Mouse (Mus musculus) heart, embryonic 11.5 days (tissue): Measurements from ENCODE around the gene Atxn3. TPM values are rescaled to one million over a fixed set of nuclear protein-coding genes. Genes with fewer than 3 reads are reported as not detected.
A peak's percentile ranks its signal among the peaks of the same experiment; 100 is the strongest.

Source experiments
- ATAC-seq: fragments of 200-750 bp; cut with Nextera tagmentation; replicated peaks from 2 replicates; pipeline ENCODE4 v1.8.0; 2017; ENCODE audit warnings: moderate library complexity; ENCODE audit not compliant: insufficient number of reproducible peaks, low FRiP score, low TSS enrichment
- H3K27ac ChIP-seq: fragments of 300-500 bp; sonication (generic); 2 replicates; pipeline ENCODE4 v1.5.1; 2014; ENCODE audit warnings: mild to moderate bottlenecking, low read depth, low read length
- H3K27me3 ChIP-seq: fragments of 300-500 bp; sonication (generic); 2 replicates; pipeline ENCODE4 v1.6.1; 2014; ENCODE audit warnings: mild to moderate bottlenecking, low read length, mixed read lengths; ENCODE audit not compliant: control insufficient read depth, insufficient read depth
- H3K36me3 ChIP-seq: fragments of 300-500 bp; sonication (generic); 2 replicates; pipeline ENCODE4 v1.6.1; 2014; ENCODE audit warnings: mild to moderate bottlenecking, low read length, moderate library complexity, mixed read lengths; ENCODE audit not compliant: control insufficient read depth, insufficient read depth
- H3K4me1 ChIP-seq: fragments of 300-500 bp; sonication (generic); 2 replicates; pipeline ENCODE4 v1.6.1; 2014; ENCODE audit warnings: low read length; ENCODE audit not compliant: control insufficient read depth, insufficient read depth
- H3K4me2 ChIP-seq: fragments of 300-500 bp; sonication (generic); 2 replicates; pipeline ENCODE4 v1.6.1; 2014; ENCODE audit warnings: mild to moderate bottlenecking, moderate library complexity
- H3K4me3 ChIP-seq: fragments of 300-500 bp; sonication (generic); 2 replicates; pipeline ENCODE4 v1.5.1; 2014; ENCODE audit warnings: low read depth, low read length
- H3K9ac ChIP-seq: fragments of 300-500 bp; sonication (generic); 2 replicates; pipeline ENCODE4 v1.6.1; 2014; ENCODE audit warnings: mild to moderate bottlenecking, low read depth, low read length, moderate library complexity
- H3K9me3 ChIP-seq: fragments of 300-500 bp; sonication (generic); replicated peaks from 2 replicates; pipeline ENCODE4 v1.6.1; 2016; ENCODE audit warnings: low read length; ENCODE audit not compliant: control insufficient read depth
- WGBS: fragments of 180-500 bp; shearing (Covaris S2); extraction: QIAGEN DNeasy Blood & Tissue Kit; methylation state at CpG from one replicate; pipeline ENCODE4 v1.1.7; 2014; ENCODE audit not compliant: insufficient replicate concordance; 5-methylcytosine and 5-hydroxymethylcytosine counted together
- polyA plus RNA-seq: library from polyadenylated mRNA; unstranded; fragments of >200 nt; fragmentation: Nextera tagmentation; extraction: Ambion mirVana; gene quantifications from 2 replicates; pipeline ENCODE4 v1.2.1, GENCODE M21; 2014

Gene Atxn3
- polyA plus RNA-seq, 1 experiment from 2014 or later, result 12.5 TPM

DNA sequence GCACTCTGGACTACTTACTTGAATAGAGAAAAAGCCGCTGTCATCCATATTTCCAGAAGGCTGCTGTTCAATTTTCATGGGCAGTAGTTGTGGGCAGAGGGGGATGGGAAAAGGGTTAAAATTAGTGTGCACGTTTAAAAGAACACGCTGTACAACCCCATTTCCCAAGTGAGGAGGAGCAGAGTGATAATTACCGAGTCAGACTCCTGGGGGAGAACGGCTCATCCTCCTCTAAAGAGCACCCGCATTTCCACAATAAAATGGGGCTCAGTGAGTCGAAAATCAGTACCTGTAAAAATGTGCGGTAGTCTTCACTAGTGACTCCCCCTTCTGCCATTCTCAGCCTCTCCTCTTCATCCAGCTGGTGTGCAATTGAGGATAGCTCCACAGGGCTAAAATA is 10.1 kb downstream of the Atxn3 start:
- no peaks in the 10 kb centered on the region for H3K4me1 ChIP-seq
- 89% methylated on average over 8 of the region's 8 CpGs for WGBS

GRCm38 (mm10) chr12:101937572-101937971 is 20.5 kb downstream of the Atxn3 start:
- Histone ChIP-seq H3K4me2 (no peak overlapping the region), H3K4me3 (no peak overlapping the region), H3K36me3 (peaks cover 24% of the 10 kb centered on the region), H3K27me3 (no peaks in the 10 kb centered on the region), H3K9me3 (no peaks in the 10 kb centered on the region), H3K4me1 (no peaks in the 10 kb centered on the region), H3K27ac (no peak overlapping the region), H3K9ac (no peak overlapping the region)
- WGBS, result 93% methylated on average over 7 of the region's 7 CpGs
- no peak for ATAC-seq

More for the DNA sequence above, 10.1 kb downstream of the Atxn3 start:
- Histone ChIP-seq H3K4me3 (no peak overlapping the region), H3K9me3 (no peaks in the 10 kb centered on the region), H3K27me3 (no peaks in the 10 kb centered on the region), H3K4me2 (no peak overlapping the region), H3K9ac (no peak overlapping the region), H3K36me3 (peaks cover 19% of the 10 kb centered on the region), H3K27ac (no peak overlapping the region)
- no peak for ATAC-seq

- H3K9me3 ChIP-seq, result no peaks in the 10 kb centered on the region
- no peaks in the 10 kb centered on the region for H3K27me3 ChIP-seq
- H3K36me3 ChIP-seq, result peaks cover 13% of the 10 kb centered on the region
- no peak overlapping the region for H3K4me3 ChIP-seq
- no peak overlapping the region for H3K27ac ChIP-seq
- H3K9ac ChIP-seq, result no peak overlapping the region
- no peak for ATAC-seq
- H3K4me2 ChIP-seq, result no peak overlapping the region
- WGBS, result 91% methylated on average over 3 of the region's 3 CpGs
- H3K4me1 ChIP-seq, result no peaks in the 10 kb centered on the region
These were observed 22.8 kb downstream of the Atxn3 start for GRCm38 (mm10) chr12:101935223-101935622.

GRCm38 (mm10) chr12:101928423-101928822 is 29.6 kb downstream of the Atxn3 start:
- no peak overlapping the region for H3K27ac ChIP-seq
- no peak for ATAC-seq
- H3K36me3 ChIP-seq, result peaks cover 8% of the 10 kb centered on the region
- no peak overlapping the region for H3K4me2 ChIP-seq
- no peaks in the 10 kb centered on the region for H3K27me3 ChIP-seq
- H3K4me1 ChIP-seq, result no peaks in the 10 kb centered on the region
- no peak overlapping the region for H3K4me3 ChIP-seq
- no peak overlapping the region for H3K9ac ChIP-seq
- H3K9me3 ChIP-seq, result no peaks in the 10 kb centered on the region
- 58% methylated on average over 1 of the region's 1 CpGs for WGBS

- no peak for ATAC-seq
- no peaks in the 10 kb centered on the region for H3K27me3 ChIP-seq
- no peak overlapping the region for H3K9ac ChIP-seq
- no peak overlapping the region for H3K4me3 ChIP-seq
- H3K4me1 ChIP-seq, result no peaks in the 10 kb centered on the region
- no peaks in the 10 kb centered on the region for H3K9me3 ChIP-seq
- no peak overlapping the region for H3K27ac ChIP-seq
- H3K36me3 ChIP-seq, result peaks cover 3% of the 10 kb centered on the region; the same call in 1 of the 2 replicates
- 83% methylated on average over 6 of the region's 6 CpGs for WGBS
- no peak overlapping the region for H3K4me2 ChIP-seq
These were observed 35.7 kb downstream of the Atxn3 start for GRCm38 (mm10) chr12:101922313-101922712.

GRCm38 (mm10) chr12:101919847-101920246 is 38.2 kb downstream of the Atxn3 start:
- Histone ChIP-seq H3K36me3 (peaks cover 3% of the 10 kb centered on the region; the same call in 1 of the 2 replicates), H3K27ac (no peak overlapping the region), H3K27me3 (no peaks in the 10 kb centered on the region)

GRCm38 (mm10) chr12:101917165-101917564 is 40.9 kb downstream of the Atxn3 start:
- Histone ChIP-seq H3K4me1 (no peaks in the 10 kb centered on the region), H3K4me2 (no peak overlapping the region), H3K9me3 (no peaks in the 10 kb centered on the region)

More at GRCm38 (mm10) chr12:101919847-101920246, 38.2 kb downstream of the Atxn3 start:
- ATAC-seq, result no peak
- H3K4me1 ChIP-seq, result no peaks in the 10 kb centered on the region
- H3K4me2 ChIP-seq, result no peak overlapping the region
- no peak overlapping the region for H3K9ac ChIP-seq
- H3K9me3 ChIP-seq, result no peaks in the 10 kb centered on the region
- no peak overlapping the region for H3K4me3 ChIP-seq
- WGBS, result 82% methylated on average over 3 of the region's 3 CpGs

GRCm38 (mm10) chr12:101912626-101913490 is 45.2 kb downstream of the Atxn3 start, which contains the start of gene Trip11:
Gene Trip11 (minus strand): TSS chr12:101913267.
- Histone ChIP-seq H3K4me3 (peak within 1 kb of the TSS; percentile 82), H3K27me3 (no peaks in the 10 kb centered on the region), H3K27ac (peak within 1 kb of the TSS; percentile 67), H3K4me1 (peaks cover 8% of the 10 kb centered on the region), H3K36me3 (peaks cover 10% of the 10 kb centered on the region), H3K4me2 (peak within 1 kb of the TSS; percentile 72), H3K9ac (peak within 1 kb of the TSS; percentile 91), H3K9me3 (no peaks in the 10 kb centered on the region)
- peak; percentile 91 for ATAC-seq
- WGBS, result under 1% methylated on average over 69 of the region's 69 CpGs

More at GRCm38 (mm10) chr12:101917165-101917564, 40.9 kb downstream of the Atxn3 start:
- Histone ChIP-seq H3K36me3 (no peaks in the 10 kb centered on the region), H3K27ac (no peak overlapping the region), H3K4me3 (no peak overlapping the region), H3K9ac (no peak overlapping the region), H3K27me3 (no peaks in the 10 kb centered on the region)
- no peak for ATAC-seq
